Mouse (Mus musculus) stomach, postnatal 0 days (tissue): ENCODE measurements around the gene Rnasel. TPM values are rescaled to one million over a fixed set of nuclear protein-coding genes. Genes with fewer than 3 reads are reported as not detected.

ENCODE experiments used
- ATAC-seq: fragments of 200-750 bp; cut with Nextera tagmentation; 2 replicates; pipeline ENCODE4 v1.8.0; 2017; ENCODE audit not compliant: low FRiP score, low TSS enrichment
- DNase-seq: peaks from one replicate; pipeline ENCODE4 v3.0.0-alpha.2; 2016; ENCODE audit warnings: low spot score
- H3K27ac ChIP-seq: fragments of 300-500 bp; sonication (generic); replicated peaks from 2 replicates; pipeline ENCODE4 v1.5.1; 2014; ENCODE audit warnings: mild to moderate bottlenecking, control low read depth
- H3K27me3 ChIP-seq: fragments of 300-500 bp; sonication (generic); 2 replicates; pipeline ENCODE4 v1.6.1; 2014; ENCODE audit warnings: low read length; ENCODE audit not compliant: control insufficient read depth, insufficient read depth
- H3K36me3 ChIP-seq: fragments of 300-500 bp; sonication (generic); 2 replicates; pipeline ENCODE4 v1.6.1; 2014; ENCODE audit warnings: low read length, mixed read lengths; ENCODE audit not compliant: control insufficient read depth, insufficient read depth
- H3K4me1 ChIP-seq: fragments of 300-500 bp; sonication (generic); replicated peaks from 2 replicates; pipeline ENCODE4 v1.6.1; 2014; ENCODE audit warnings: antibody characterized with exemption; ENCODE audit not compliant: control insufficient read depth, insufficient read depth
- H3K4me2 ChIP-seq: fragments of 300-500 bp; sonication (generic); replicated peaks from 2 replicates; pipeline ENCODE4 v1.6.1; 2014; ENCODE audit warnings: low read depth, mild to moderate bottlenecking, control low read depth, moderate library complexity
- H3K4me3 ChIP-seq: fragments of 300-500 bp; sonication (generic); 2 replicates; pipeline ENCODE4 v1.5.1; 2014; ENCODE audit warnings: low read depth, low read length, control low read depth
- H3K9ac ChIP-seq: fragments of 300-500 bp; sonication (generic); 2 replicates; pipeline ENCODE4 v1.6.1; 2014; ENCODE audit warnings: mild to moderate bottlenecking, low read length, control low read depth, mixed read lengths
- H3K9me3 ChIP-seq: fragments of 300-500 bp; sonication (generic); 2 replicates; pipeline ENCODE4 v1.6.1; 2016; ENCODE audit warnings: low read length; ENCODE audit not compliant: control insufficient read depth
- CTCF ChIP-seq: IDR thresholded peaks from 2 replicates; pipeline ENCODE4 v1.5.1; 2016; ENCODE audit warnings: antibody characterized with exemption, low read depth, mild to moderate bottlenecking, moderate library complexity
- EP300 ChIP-seq: optimal IDR thresholded peaks from 2 replicates; pipeline ENCODE3; 2016; ENCODE audit warnings: antibody characterized with exemption
- WGBS: fragments of 180-500 bp; shearing (Covaris S2); extraction: QIAGEN DNeasy Blood & Tissue Kit; methylation state at CpG from one replicate; pipeline ENCODE4 v1.1.7; 2014; 5-methylcytosine and 5-hydroxymethylcytosine counted together
- polyA plus RNA-seq: library from polyadenylated mRNA; unstranded; fragments of >200 nt; fragmentation: Nextera tagmentation; extraction: Ambion mirVana; gene quantifications from 2 replicates; pipeline ENCODE4 v1.2.1, GENCODE M21; 2015

Gene Rnasel
- polyA plus RNA-seq, 1 experiment from 2014 or later: 11.8 TPM

DNA sequence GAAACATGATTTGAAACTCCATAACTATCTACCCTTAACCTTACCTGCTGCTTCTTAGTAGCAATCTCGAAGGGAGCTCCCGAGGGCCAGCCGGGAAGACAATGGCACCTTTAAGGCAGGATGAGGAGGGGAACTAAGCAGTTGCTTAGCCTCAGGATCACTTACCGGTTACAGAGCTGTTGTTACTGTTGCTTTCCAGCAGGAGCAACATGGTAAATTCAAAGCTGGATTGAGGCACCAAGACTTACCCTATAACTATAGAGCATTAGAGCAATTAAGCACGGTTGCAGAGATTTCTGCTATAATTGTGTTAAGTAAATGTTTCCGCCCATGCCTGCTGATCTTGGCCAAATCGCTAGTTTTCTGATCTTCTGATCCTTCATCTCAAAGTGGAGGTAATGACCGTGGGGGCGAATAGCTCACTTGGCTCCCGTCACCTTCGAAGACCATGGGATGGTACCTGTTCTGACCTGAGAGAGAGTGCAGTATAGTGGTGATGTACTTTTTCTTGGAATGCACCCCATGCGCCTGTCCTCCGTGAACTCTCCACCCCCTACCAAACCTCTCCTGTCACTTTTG, 9.7 kb upstream of the Rnasel start:
- WGBS: 22% methylated on average over 13 of the region's 13 CpGs
- ATAC-seq (no peak), DNase-seq (no peak)
- TF ChIP-seq EP300 (no peak), CTCF (no peak)
- H3K9me3 ChIP-seq: no peaks in the 10 kb centered on the region
- no peak overlapping the region for H3K27ac ChIP-seq
- H3K27me3 ChIP-seq: peaks cover 3% of the 10 kb centered on the region; the same call in 1 of the 2 replicates
- no peak overlapping the region for H3K9ac ChIP-seq
- H3K4me3 ChIP-seq: peak overlapping the region; percentile 39
- peaks cover 2% of the 10 kb centered on the region; the same call in 1 of the 2 replicates for H3K4me1 ChIP-seq
- peak overlapping the region; percentile 54 for H3K4me2 ChIP-seq
- no peaks in the 10 kb centered on the region for H3K36me3 ChIP-seq

DNA sequence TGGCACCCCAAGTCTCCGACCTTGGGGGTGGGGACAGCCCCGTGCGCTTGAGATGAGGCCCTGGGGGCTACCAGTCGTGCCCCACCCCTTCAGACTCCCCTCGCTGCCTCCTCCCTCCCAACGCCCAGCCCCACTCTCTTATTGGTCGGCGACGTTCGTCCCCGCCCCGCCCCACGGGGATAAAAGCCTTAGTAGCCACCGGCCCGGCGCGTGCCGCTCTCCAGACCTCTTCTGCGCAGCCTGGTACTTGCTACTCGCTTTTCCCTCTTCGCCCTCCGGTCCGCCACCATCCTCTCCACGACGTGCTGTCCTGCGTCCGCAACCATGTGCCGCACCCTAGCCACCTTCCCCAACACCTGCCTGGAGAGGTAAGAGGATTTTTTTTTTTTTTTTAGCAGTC, 9.1 kb upstream of the Rnasel start, which contains the start of gene Rgs16:
Gene Rgs16 (plus strand): TSS at position 205 of the 400 bp plus-strand sequence.
- Histone ChIP-seq H3K9me3 (no peaks in the 10 kb centered on the region), H3K4me2 (peak within 1 kb of the TSS; percentile 54), H3K27me3 (peaks cover 3% of the 10 kb centered on the region; the same call in 1 of the 2 replicates), H3K9ac (peak within 1 kb of the TSS; percentile 55), H3K4me3 (peak within 1 kb of the TSS; percentile 39), H3K36me3 (no peaks in the 10 kb centered on the region), H3K4me1 (peaks cover 2% of the 10 kb centered on the region; the same call in 1 of the 2 replicates), H3K27ac (no peak within 1 kb of the TSS)
- WGBS: 2% methylated on average over 25 of the region's 28 CpGs
- ATAC-seq: peak; percentile 62
- TF ChIP-seq CTCF (no peak), EP300 (no peak)
- DNase-seq: peak; percentile 69

DNA sequence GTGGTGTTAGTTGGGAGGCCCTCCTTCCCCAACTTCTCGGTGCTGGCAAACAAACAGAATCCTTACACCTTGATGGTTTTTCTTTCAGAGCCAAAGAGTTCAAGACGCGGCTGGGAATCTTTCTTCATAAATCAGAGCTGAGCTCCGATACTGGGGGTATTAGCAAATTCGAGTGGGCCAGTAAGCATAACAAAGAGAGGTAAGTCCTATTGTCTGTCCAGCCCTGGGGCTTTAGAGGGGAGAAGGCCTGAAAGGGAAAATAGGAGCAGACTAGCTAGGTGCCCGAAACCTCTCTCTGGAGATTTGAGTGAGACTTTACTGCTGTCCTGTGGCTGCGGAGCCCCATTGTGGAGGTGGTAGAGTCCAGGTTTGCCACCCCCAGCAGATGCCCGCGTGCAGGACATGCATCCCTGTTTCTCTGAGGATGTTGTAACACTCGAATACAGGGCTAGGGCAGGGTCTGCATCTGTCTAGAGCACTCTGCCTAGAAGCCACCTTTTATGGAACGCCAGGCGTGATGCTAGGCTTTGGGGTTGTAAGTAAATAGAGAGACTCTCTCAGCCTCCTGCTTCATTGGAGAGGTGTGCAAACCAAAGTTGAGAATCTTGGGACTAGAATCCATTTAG, 8.3 kb upstream of the Rnasel start:
- H3K4me2 ChIP-seq: peak overlapping the region; percentile 54
- no peak for ATAC-seq
- H3K36me3 ChIP-seq: no peaks in the 10 kb centered on the region
- peaks cover 2% of the 10 kb centered on the region; the same call in 1 of the 2 replicates for H3K4me1 ChIP-seq
- H3K27me3 ChIP-seq: peaks cover 3% of the 10 kb centered on the region; the same call in 1 of the 2 replicates
- DNase-seq: no peak
- H3K27ac ChIP-seq: no peak overlapping the region
- H3K9ac ChIP-seq: peak overlapping the region; percentile 19; the same call in 1 of the 2 replicates
- TF ChIP-seq CTCF (no peak), EP300 (no peak)
- WGBS: 46% methylated on average over 12 of the region's 12 CpGs
- peak overlapping the region; percentile 39 for H3K4me3 ChIP-seq
- no peaks in the 10 kb centered on the region for H3K9me3 ChIP-seq

DNA sequence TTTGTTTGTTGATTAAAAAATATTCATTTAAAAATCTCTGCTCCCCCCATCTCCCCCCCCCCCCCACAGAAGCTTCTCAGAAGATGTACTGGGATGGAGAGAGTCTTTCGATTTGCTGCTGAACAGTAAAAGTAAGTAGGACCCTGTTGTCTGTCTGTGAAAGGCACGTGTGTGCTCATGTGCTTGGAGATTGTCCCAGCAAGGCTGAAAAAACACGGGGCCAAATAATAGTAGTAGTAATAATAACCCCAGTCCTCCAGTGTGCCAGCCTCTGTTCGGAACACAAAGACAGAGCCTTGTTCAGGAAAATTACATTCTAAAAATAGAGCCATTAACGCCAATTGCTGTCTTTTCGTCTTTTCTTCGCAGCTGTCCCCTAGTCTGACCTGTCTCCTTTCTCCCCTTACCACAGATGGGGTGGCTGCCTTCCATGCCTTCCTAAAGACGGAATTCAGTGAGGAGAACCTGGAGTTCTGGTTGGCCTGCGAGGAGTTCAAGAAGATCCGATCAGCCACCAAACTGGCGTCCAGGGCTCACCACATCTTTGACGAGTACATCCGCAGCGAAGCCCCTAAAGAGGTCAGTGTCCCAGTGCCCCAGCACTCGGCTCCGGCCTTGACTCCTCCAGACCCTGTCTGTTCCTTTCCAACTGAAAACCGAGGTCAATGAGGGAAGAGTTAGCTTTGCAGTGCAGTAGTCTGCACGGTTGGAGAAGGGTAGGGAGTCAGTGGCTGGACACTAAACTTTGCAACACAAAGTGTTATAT, 7.5 kb upstream of the Rnasel start:
- TF ChIP-seq EP300 (no peak), CTCF (no peak)
- H3K9ac ChIP-seq: no peak overlapping the region
- H3K36me3 ChIP-seq: no peaks in the 10 kb centered on the region
- H3K4me2 ChIP-seq: 0 out of 2 replicates have a peak overlapping the region, but pooled peaks have one; percentile 2
- ATAC-seq (no peak), DNase-seq (no peak)
- H3K4me1 ChIP-seq: peaks cover 2% of the 10 kb centered on the region; the same call in 1 of the 2 replicates
- no peak overlapping the region for H3K4me3 ChIP-seq
- peaks cover 3% of the 10 kb centered on the region; the same call in 1 of the 2 replicates for H3K27me3 ChIP-seq
- 68% methylated on average over 18 of the region's 18 CpGs for WGBS
- no peaks in the 10 kb centered on the region for H3K9me3 ChIP-seq
- H3K27ac ChIP-seq: no peak overlapping the region

DNA sequence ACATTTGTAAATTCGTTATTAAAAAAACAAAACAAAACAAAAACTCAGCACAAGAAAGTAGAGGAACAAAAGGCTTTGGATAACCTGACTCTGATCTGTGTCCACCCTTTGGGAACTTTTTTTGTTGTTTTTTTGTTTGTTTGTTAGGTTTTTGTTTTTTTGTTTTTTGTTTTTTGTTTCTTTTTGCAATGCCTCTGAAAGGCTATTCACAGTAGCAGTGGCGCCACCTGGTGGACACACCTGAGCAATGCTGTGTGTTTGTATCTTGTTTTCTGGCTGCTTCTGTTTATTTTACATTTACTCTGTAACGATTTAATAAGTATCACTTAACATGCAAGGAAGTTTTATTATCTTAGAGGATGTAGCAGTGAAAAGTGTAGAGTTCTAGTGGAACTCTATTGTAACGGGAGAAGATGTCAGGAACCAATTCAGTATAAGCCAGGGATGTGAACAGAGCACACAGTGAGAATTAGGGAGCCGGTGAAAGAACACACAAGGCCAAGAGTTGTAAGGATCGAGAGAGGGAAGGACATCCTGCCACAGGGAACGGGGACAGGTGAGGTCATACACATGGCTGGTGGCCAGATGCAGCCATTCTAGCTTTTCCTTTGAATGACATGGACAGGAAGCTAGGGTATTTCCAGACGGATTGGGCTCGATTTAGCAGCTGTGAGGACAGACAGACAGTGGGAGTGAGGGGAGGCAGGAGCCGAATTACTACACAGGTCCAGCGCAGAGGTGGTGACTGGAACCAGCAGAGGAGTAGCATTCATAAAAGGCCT, 6.7 kb upstream of the Rnasel start:
- peak; percentile 72 for DNase-seq

More for the DNA sequence above, 6.7 kb upstream of the Rnasel start:
- 48% methylated on average over 11 of the region's 11 CpGs for WGBS
- Histone ChIP-seq H3K9me3 (no peaks in the 10 kb centered on the region), H3K4me3 (no peak overlapping the region), H3K27me3 (peaks cover 3% of the 10 kb centered on the region; the same call in 1 of the 2 replicates), H3K4me1 (peaks cover 2% of the 10 kb centered on the region; the same call in 1 of the 2 replicates), H3K9ac (no peak overlapping the region), H3K27ac (no peak overlapping the region), H3K36me3 (no peaks in the 10 kb centered on the region), H3K4me2 (no peak overlapping the region)
- TF ChIP-seq CTCF (peak; percentile 97), EP300 (no peak)
- no peak for ATAC-seq
